Mouse (Mus musculus) spleen, postnatal 14 days (tissue): ENCODE measurements around the gene Camkv.

Source experiments
- DNase-seq, 2 experiments: peaks; one replicate each; pipeline ENCODE4 v3.0.0; 2021 to 2022; ENCODE audit warnings: low spot score in 2 of 2

Gene Camkv

DNA sequence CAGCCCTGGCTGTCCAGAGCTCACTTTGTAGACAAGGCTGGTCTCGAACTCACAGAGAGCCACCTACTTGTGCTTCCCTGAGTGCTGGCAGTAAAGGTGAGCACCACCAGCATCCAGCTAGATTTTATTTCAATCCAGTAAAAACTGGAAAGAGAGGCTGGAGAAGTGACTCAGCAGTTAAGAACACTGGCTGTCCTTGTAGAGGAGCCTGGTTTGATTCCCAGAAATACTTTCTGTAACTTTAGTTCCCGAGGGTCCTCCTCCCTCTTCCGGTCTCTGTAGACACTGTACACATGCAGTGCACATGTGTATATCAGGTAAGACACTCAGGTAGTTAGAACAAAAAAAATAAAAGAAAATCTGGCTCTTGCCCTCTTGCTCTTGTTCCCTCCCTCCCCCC lies 52.5 kb downstream of the Camkv start:
- DNase-seq: no peak

DNA sequence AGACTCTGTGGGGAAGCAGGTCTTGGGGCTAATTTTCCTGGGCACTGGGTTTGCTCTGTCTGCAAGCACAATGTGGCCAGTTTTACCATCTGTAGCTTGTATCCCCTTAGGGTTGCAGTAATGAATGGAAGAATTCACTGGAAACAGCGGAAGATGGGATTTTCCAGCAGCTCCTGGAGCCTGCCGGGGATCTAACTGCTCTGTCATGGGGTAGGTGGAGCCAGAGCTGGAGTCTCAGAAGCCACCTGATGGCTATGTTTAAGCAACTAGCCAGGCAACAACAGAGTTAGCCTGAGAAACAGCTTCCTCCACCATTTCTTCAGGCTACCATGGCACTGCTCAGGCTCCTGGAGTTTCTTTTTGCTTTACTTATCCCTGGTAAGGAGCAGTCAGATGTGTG lies 56.7 kb downstream of the Camkv start, which contains the start of gene Cdhr4:
TSS of gene Cdhr4 (plus strand) at position 301 of the 400 bp plus-strand sequence.
- no peak for DNase-seq

DNA sequence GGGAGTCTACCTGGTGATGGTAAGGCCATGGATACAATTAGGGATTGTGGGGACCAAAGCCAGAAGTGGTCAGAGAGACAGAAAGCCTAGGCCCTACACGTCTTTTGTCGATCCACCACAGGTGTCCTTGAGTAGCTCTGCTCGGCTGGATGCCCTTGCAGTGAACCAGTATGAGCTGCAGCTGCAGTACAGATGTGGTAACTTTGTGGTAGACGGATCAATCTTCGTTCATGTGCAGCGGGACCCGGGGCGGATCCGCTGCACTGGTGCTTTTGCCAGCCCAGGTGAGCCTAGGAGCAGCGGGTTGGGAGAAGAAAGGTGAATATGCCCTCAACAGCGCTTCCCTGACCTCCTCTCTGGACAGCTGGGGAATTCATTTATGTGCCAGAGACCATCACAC lies 57.5 kb downstream of the Camkv start:
- no peak for DNase-seq

DNA sequence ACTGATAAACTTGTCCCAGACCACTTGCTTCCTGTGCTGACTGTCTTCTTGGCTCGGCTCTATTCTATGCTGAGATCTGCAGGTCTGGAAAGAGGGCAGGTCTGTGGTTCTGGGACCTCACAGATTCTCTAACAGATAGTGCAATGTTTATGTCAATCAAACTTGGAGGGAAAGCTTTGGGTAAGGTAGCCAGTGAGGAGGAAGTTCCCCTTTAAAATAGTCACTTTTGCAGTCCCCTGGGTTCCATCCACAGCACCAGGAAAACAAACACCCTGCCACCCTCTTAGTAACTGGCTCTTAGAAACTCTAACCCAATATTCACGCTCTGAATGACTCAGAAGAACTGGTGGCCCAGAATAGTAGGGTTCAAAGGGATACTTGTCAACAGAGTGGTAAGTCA lies 59.0 kb downstream of the Camkv start:
- no peak for DNase-seq

DNA sequence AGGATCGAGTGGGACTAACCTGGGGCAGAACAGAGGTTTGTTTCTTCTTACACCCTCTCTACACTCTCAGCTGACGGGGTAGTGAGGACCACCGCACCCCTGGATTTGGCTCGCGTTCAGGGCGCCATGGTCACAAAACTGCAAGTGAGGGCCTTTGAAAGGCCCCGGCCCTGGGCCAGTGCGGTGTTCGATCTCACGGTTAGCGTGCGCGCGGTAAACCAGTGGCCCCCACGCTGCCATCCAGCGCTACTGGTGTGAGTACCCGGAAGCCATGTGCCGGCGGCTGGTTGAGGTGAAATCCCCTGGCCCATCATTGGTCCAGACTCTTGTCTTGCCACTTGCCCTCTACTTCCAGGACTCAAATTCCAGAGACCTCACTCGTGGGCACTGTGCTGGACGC lies 60.0 kb downstream of the Camkv start:
- no peak for DNase-seq

DNA sequence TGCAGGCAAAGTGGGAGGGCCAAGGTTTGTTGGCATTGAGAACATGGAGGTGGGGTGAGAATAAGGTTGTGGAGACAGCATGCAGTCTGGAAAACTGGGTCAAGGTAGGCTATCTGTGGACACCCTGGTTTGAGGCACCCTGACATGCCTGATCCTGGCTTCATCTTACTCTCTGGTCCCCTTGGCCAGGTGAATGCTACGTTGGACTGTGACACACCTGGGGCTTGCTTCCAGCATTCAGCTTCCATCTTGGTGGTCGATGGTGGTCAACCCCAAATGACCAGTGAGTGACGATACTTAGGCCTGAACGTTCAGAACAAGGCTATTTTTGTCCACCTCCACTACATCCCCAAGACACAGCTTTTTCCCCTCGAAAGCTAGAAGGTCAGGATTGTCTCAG lies 60.6 kb downstream of the Camkv start, which contains the start of gene Gm20662:
TSS of gene Gm20662 (plus strand) at position 301 of the 400 bp plus-strand sequence.
- DNase-seq: no peak
